Mouse (Mus musculus): ENCODE data around the gene Tesc. TPM values are rescaled to one million over a fixed set of nuclear protein-coding genes. Genes with fewer than 3 reads are reported as not detected.

Tesc gene
- polyA plus RNA-seq, 1 experiment: 17.1 TPM

DNA sequence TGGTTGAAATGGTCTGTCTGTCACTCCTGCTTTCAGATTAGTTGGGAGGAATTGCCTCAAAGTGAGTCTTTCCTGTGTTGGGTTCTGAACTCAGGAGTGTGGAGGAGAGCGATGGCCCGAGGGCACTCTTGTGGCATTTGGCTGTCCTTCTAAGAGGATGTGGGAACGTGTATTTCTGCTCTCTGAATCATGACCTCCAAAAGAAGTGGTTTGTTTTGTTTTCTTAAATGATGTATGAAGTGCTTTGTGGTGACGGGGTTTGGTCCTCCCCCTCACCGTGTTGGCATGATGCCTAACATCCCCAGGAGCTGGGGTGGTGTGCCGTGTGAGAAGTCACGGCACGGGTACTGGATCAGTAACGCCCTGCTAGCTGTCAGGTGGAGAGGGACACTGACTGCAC lies 39.2 kb upstream of the Tesc start:
- no peak for DNase-seq (ENCODE audit: low read depth in 1 of 2, low spot score in 2 of 2)
- WGBS: 77% methylated on average over 9 of the region's 9 CpGs
- TF ChIP-seq POLR2A (IDR thresholded peaks at IDR 0.05; ENCODE audit: low read depth, low read length) (no peak), CTCF (IDR thresholded peaks at IDR 0.05; ENCODE audit: extremely low read depth, insufficient read depth, insufficient read length, insufficient replicate concordance) (no peak)
- Histone ChIP-seq H3K27me3 (ENCODE audit: control insufficient read depth, insufficient read depth, low read length) (no peaks in the 10 kb centered on the region), H3K4me3 (ENCODE audit: extremely low read depth, insufficient read depth, insufficient read length) (no peak overlapping the region), H3K4me1 (ENCODE audit: control insufficient read depth, insufficient read depth, insufficient read length) (no peaks in the 10 kb centered on the region), H3K27ac (ENCODE audit: insufficient read depth, low read length) (no peak overlapping the region), H3K36me3 (ENCODE audit: control insufficient read depth, insufficient read depth, low read length) (peaks cover 40% of the 10 kb centered on the region)

DNA sequence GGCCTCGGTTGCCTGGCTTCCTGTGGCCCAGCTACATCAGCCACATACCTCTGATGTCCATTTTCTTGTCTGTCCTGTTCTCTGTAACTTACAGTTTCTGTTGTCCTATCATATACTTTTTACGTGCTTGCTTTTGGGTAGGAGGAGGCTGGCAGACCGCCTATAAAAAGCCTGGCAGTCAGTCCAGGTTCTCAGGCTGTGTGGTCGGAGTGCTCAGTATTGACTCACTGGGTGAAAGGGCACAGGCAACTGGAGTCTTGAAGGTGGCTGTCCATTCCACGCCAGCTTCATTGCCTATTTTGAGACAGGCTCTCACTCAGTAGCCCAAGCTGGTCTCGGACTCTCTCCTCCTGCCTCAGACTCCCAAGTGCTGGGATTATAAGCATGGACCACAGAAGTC lies 37.8 kb upstream of the Tesc start:
- Histone ChIP-seq H3K4me1 (ENCODE audit: control insufficient read depth, insufficient read depth, insufficient read length) (no peaks in the 10 kb centered on the region), H3K27me3 (ENCODE audit: control insufficient read depth, insufficient read depth, low read length) (no peaks in the 10 kb centered on the region), H3K4me3 (ENCODE audit: extremely low read depth, insufficient read depth, insufficient read length) (no peak overlapping the region), H3K27ac (ENCODE audit: insufficient read depth, low read length) (no peak overlapping the region), H3K36me3 (ENCODE audit: control insufficient read depth, insufficient read depth, low read length) (peaks cover 43% of the 10 kb centered on the region)
- 88% methylated on average over 6 of the region's 6 CpGs for WGBS
- TF ChIP-seq CTCF (IDR thresholded peaks at IDR 0.05; ENCODE audit: extremely low read depth, insufficient read depth, insufficient read length, insufficient replicate concordance) (no peak), POLR2A (IDR thresholded peaks at IDR 0.05; ENCODE audit: low read depth, low read length) (no peak)
- DNase-seq (ENCODE audit: low read depth in 1 of 2, low spot score in 2 of 2): no peak

DNA sequence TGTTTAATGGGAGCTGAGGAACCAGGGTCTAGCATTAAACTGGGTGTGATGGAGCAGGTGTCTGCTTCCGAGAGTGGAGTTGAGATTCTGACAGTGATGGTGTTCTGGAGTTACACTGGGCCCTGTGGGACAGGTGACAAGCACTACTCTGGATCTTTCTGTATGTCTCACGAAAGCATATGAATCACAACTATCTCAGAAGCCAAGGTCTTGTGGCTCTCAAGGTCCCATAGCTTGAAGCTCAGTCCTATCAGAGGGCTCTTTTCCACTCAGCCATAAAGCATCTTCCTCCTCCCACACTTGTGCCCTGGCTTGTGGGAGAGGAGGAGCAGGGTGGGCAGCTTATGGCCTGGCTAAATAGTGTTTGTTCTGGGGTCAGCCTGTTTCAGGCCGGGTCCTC lies 36.6 kb upstream of the Tesc start:
- DNase-seq (ENCODE audit: low read depth in 1 of 2, low spot score in 2 of 2): no peak
- H3K36me3 ChIP-seq (ENCODE audit: control insufficient read depth, insufficient read depth, low read length): peaks cover 48% of the 10 kb centered on the region
- no peaks in the 10 kb centered on the region for H3K4me1 ChIP-seq (ENCODE audit: control insufficient read depth, insufficient read depth, insufficient read length)
- TF ChIP-seq POLR2A (IDR thresholded peaks at IDR 0.05; ENCODE audit: low read depth, low read length) (no peak), CTCF (IDR thresholded peaks at IDR 0.05; ENCODE audit: extremely low read depth, insufficient read depth, insufficient read length, insufficient replicate concordance) (no peak)
- whole genome bisulfite sequencing: 93% methylated on average over 3 of the region's 3 CpGs
- no peak overlapping the region for H3K4me3 ChIP-seq (ENCODE audit: extremely low read depth, insufficient read depth, insufficient read length)
- H3K27ac ChIP-seq (ENCODE audit: insufficient read depth, low read length): no peak overlapping the region
- H3K27me3 ChIP-seq (ENCODE audit: control insufficient read depth, insufficient read depth, low read length): no peaks in the 10 kb centered on the region

DNA sequence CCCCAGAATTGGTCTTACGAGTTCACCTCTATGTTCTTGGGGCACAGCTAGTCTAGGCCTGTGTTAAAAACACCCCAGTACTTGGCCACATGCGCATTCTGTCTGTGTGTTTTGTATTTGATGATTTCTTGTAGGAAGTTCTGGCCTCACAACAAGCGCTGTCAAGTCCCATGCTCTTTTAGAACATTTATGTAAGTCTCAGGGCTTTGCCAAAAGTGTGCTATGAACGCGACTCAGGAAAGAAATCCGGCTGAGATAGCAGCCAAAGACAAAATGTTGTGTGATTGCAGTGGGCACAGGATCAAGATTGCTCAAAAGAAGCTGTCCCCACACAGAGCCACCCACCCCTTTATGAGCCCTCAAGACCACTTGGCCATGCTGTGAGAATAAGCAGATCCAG lies 34.0 kb upstream of the Tesc start:
- Histone ChIP-seq H3K4me1 (ENCODE audit: control insufficient read depth, insufficient read depth, insufficient read length) (no peaks in the 10 kb centered on the region), H3K27me3 (ENCODE audit: control insufficient read depth, insufficient read depth, low read length) (no peaks in the 10 kb centered on the region), H3K4me3 (ENCODE audit: extremely low read depth, insufficient read depth, insufficient read length) (no peak overlapping the region), H3K27ac (ENCODE audit: insufficient read depth, low read length) (no peak overlapping the region), H3K36me3 (ENCODE audit: control insufficient read depth, insufficient read depth, low read length) (peaks cover 52% of the 10 kb centered on the region)
- TF ChIP-seq POLR2A (IDR thresholded peaks at IDR 0.05; ENCODE audit: low read depth, low read length): no peak
- no peak for TF ChIP-seq CTCF (IDR thresholded peaks at IDR 0.05; ENCODE audit: extremely low read depth, insufficient read depth, insufficient read length, insufficient replicate concordance)
- WGBS: 96% methylated on average over 6 of the region's 6 CpGs
- no peak for DNase-seq (ENCODE audit: low read depth in 1 of 2, low spot score in 2 of 2)

DNA sequence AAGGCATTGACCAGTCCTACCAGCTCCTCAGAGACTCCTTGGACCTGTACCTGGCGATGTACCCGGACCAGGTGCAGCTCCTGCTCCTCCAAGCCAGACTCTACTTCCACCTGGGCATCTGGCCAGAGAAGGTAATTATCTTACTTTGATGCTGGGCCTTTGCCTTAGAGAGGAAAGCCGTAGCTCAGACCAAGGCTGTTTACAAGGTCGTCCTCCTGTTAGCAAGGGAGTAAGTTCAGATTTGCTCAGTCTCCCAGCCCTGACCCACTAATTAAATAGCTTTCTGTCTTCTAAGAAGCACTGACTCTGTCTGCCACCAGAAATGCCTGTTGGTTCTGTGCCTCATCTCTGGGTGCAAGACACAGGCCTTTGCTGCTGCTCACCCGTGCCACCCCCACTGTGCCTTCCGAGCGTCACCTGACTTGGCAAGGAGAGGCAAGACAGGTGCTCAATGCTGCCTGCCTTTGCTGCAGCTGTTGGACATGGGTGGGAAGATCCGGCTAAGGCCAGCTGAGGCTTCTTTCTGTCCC lies 32.1 kb upstream of the Tesc start:
- no peaks in the 10 kb centered on the region for H3K27me3 ChIP-seq (ENCODE audit: control insufficient read depth, insufficient read depth, low read length)
- TF ChIP-seq POLR2A (IDR thresholded peaks at IDR 0.05; ENCODE audit: low read depth, low read length) (no peak), CTCF (IDR thresholded peaks at IDR 0.05; ENCODE audit: extremely low read depth, insufficient read depth, insufficient read length, insufficient replicate concordance) (no peak)
- 91% methylated on average over 8 of the region's 8 CpGs for WGBS
- H3K4me3 ChIP-seq (ENCODE audit: extremely low read depth, insufficient read depth, insufficient read length): no peak overlapping the region
- no peak for DNase-seq (ENCODE audit: low read depth in 1 of 2, low spot score in 2 of 2)
- H3K36me3 ChIP-seq (ENCODE audit: control insufficient read depth, insufficient read depth, low read length): peaks cover 46% of the 10 kb centered on the region
- no peaks in the 10 kb centered on the region for H3K4me1 ChIP-seq (ENCODE audit: control insufficient read depth, insufficient read depth, insufficient read length)
- no peak overlapping the region for H3K27ac ChIP-seq (ENCODE audit: insufficient read depth, low read length)

DNA sequence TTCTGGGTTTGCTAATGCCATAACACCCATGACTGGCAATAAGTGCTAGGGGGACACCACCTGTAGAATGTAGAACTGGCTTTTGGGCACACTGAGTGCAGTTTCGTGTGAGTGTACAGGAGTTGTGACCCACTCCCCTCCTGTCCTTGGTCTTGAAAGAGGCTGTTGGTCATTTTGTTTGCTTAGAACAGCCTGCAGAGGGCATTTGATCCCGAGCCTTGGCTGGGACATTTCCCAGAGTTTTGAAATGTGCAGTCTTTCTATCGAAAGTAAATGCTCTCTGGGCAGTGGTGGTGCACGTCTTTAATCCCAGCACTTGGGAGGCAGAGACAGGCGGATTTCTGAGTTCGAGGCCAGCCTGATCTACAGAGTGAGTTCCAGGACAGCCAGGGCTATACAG lies 31.6 kb upstream of the Tesc start:
- DNase-seq (ENCODE audit: low read depth in 1 of 2, low spot score in 2 of 2): no peak
- WGBS: 78% methylated on average over 6 of the region's 6 CpGs
- Histone ChIP-seq H3K4me3 (ENCODE audit: extremely low read depth, insufficient read depth, insufficient read length) (no peak overlapping the region), H3K27me3 (ENCODE audit: control insufficient read depth, insufficient read depth, low read length) (no peaks in the 10 kb centered on the region), H3K4me1 (ENCODE audit: control insufficient read depth, insufficient read depth, insufficient read length) (no peaks in the 10 kb centered on the region), H3K36me3 (ENCODE audit: control insufficient read depth, insufficient read depth, low read length) (peaks cover 44% of the 10 kb centered on the region), H3K27ac (ENCODE audit: insufficient read depth, low read length) (no peak overlapping the region)
- TF ChIP-seq POLR2A (IDR thresholded peaks at IDR 0.05; ENCODE audit: low read depth, low read length) (no peak), CTCF (IDR thresholded peaks at IDR 0.05; ENCODE audit: extremely low read depth, insufficient read depth, insufficient read length, insufficient replicate concordance) (no peak)

DNA sequence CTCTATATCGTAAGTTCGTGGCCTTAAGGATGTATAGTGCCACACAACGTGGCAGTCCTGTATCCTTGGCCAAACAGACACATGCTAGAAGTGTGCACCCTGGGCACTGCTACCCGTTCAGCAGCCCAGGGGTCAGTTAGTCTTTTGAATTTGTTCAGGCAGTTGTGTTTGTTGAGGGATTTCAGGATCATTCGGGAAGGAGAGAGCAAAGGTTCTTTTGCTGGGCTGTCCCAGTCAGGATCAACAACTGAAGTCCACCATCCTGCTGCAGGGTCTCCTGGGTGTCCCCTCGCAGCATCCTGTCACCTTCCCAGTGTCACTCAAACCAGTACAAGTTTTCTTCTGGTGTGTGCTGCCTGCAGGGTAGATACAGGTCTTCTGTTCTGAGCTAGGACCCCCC lies 31.0 kb upstream of the Tesc start:
- Histone ChIP-seq H3K27ac (ENCODE audit: insufficient read depth, low read length) (no peak overlapping the region), H3K4me1 (ENCODE audit: control insufficient read depth, insufficient read depth, insufficient read length) (no peaks in the 10 kb centered on the region), H3K27me3 (ENCODE audit: control insufficient read depth, insufficient read depth, low read length) (no peaks in the 10 kb centered on the region), H3K36me3 (ENCODE audit: control insufficient read depth, insufficient read depth, low read length) (peaks cover 41% of the 10 kb centered on the region), H3K4me3 (ENCODE audit: extremely low read depth, insufficient read depth, insufficient read length) (no peak overlapping the region)
- 89% methylated on average over 6 of the region's 6 CpGs for WGBS
- TF ChIP-seq CTCF (IDR thresholded peaks at IDR 0.05; ENCODE audit: extremely low read depth, insufficient read depth, insufficient read length, insufficient replicate concordance): no peak
- no peak for TF ChIP-seq POLR2A (IDR thresholded peaks at IDR 0.05; ENCODE audit: low read depth, low read length)
- no peak for DNase-seq (ENCODE audit: low read depth in 1 of 2, low spot score in 2 of 2)

Measured in spleen, adult 2 months (tissue).